Mouse (Mus musculus) neural tube, embryonic 14.5 days (tissue): Measurements from ENCODE around the gene Clspn. TPM values are rescaled to one million over a fixed set of nuclear protein-coding genes. Genes with fewer than 3 reads are reported as not detected.

Experiments used
- ATAC-seq: fragments of 200-750 bp; cut with Nextera tagmentation; 2 replicates; pipeline ENCODE4 v1.8.0; 2017; ENCODE audit warnings: low read depth, mild to moderate bottlenecking, moderate TSS enrichment, moderate library complexity
- H3K27ac ChIP-seq: fragments of 300-500 bp; sonication (generic); 2 replicates; pipeline ENCODE4 v1.5.1; 2014; ENCODE audit warnings: low read depth, mild to moderate bottlenecking, control low read depth, low read length, moderate library complexity, mixed read lengths
- H3K27me3 ChIP-seq: fragments of 300-500 bp; sonication (generic); 2 replicates; pipeline ENCODE4 v1.6.1; 2014; ENCODE audit warnings: low read length; ENCODE audit not compliant: control insufficient read depth, insufficient read depth
- H3K36me3 ChIP-seq: fragments of 300-500 bp; sonication (generic); 2 replicates; pipeline ENCODE4 v1.6.1; 2014; ENCODE audit warnings: low read length, mixed read lengths; ENCODE audit not compliant: control insufficient read depth, insufficient read depth
- H3K4me1 ChIP-seq: fragments of 300-500 bp; sonication (generic); 2 replicates; pipeline ENCODE4 v1.6.1; 2014; ENCODE audit warnings: low read length; ENCODE audit not compliant: control insufficient read depth, insufficient read depth
- H3K4me2 ChIP-seq: fragments of 300-500 bp; sonication (generic); 2 replicates; pipeline ENCODE4 v1.6.1; 2014; ENCODE audit warnings: mild to moderate bottlenecking, low read depth, low read length, control low read depth
- H3K4me3 ChIP-seq: fragments of 300-500 bp; sonication (generic); 2 replicates; pipeline ENCODE4 v1.5.1; 2014; ENCODE audit warnings: low read depth, low read length, control low read depth, mixed read lengths
- H3K9ac ChIP-seq: fragments of 300-500 bp; sonication (generic); replicated peaks from 2 replicates; pipeline ENCODE4 v1.6.1; 2014; ENCODE audit warnings: low read depth, mild to moderate bottlenecking, control low read depth, low read length, mixed read lengths
- H3K9me3 ChIP-seq: fragments of 300-500 bp; sonication (generic); 2 replicates; pipeline ENCODE4 v1.6.1; 2016; ENCODE audit warnings: low read length; ENCODE audit not compliant: control insufficient read depth
- WGBS: fragments of 180-500 bp; shearing (Covaris S2); extraction: QIAGEN DNeasy Blood & Tissue Kit; methylation state at CpG from one replicate; pipeline ENCODE4 v1.1.7; 2014; 5-methylcytosine and 5-hydroxymethylcytosine counted together
- polyA plus RNA-seq: library from polyadenylated mRNA; unstranded; fragments of >200 nt; fragmentation: Nextera tagmentation; extraction: Ambion mirVana; gene quantifications from 2 replicates; pipeline ENCODE4 v1.2.1, GENCODE M21; 2014

The Clspn gene
- 3.0 and 3.4 TPM in 2 replicates for polyA plus RNA-seq

DNA sequence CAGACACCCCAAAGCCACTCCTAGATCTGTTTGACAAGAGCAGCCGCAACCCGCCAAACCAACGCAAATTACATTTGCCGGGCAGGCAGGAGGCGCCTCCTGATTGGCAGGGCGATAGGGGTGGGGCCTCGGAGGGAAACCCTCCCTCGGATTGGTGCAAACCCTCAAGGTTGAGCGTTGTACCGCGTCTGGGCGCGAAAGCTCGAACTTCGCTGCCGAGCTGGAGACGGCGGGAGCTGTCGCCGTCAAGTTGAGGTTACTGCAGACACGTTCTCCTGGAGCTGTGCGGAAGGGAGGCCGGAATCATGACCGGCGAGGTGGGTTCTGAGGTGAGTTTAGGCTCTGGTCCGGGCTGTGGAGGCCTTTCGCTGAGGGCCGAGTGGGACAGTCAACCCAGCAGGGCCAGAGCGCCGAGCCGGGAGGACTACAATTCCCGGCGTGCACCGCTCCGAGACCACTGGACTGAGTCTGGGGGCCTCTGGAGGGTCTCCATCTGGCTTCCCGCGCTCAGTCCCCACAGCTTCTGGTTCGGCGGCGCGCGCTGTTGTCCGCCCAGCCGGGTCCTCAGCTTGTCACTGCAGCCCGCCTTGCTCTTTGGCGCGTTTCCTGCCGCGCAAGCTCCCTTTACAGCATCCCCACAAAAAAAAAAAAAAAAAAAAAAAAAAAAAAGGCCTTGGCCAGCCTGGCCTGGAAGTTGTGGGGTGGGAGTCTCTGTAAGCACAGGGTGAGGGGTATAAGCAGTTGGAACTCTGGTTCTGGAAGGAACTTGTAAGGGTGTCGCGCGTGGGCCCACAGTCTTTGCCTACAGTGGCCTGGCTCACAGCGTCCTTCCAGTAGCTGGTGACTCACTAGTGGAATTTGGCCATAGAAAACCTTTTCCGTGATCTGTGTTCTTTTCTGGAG lies at the start of gene Clspn:
TSS of gene Clspn (plus strand) at position 127 of the 903 bp plus-strand sequence.
- H3K4me3 ChIP-seq, result peak within 1 kb of the TSS; percentile 64
- WGBS, result 1% methylated on average over 54 of the region's 54 CpGs

DNA sequence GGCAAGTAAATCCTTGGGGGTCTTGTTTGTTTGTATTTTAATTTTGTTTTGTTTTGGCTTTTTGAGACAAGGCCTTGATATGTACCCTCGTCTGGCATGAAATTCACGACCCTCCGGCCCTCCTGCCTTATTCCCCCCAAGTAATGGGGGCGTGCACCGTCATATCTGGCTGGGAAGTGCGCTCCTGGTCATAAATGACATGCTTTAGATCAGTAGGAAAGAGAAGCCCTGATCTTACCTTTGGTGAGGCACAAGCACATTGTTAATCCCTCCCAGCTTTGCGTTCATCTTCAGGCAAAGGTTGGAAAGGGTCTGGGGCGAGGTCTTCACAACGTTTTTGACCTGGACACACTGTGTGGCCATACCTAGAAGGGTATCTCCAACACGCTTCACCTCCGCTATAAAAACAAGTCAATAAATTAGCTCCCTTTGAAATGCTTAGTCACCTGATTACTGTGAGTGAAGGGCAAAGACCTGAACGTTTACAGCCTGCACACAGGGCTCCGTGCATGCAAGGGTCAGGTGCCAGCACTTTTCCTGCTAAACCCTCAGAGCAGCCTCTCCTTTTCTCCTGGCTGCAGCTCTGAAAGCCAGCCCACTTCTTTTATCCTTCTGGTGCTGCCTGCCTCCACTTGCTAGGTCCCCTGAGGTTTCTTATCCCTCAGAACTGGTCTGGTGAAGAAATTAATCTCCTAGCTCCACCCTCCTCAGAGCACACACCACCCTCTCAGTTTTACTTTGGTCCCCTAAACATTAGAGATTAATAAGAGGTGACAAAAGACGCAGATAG lies 48.4 kb upstream of the Clspn start:
- Histone ChIP-seq H3K9ac (no peak overlapping the region), H3K27me3 (no peaks in the 10 kb centered on the region), H3K4me2 (no peak overlapping the region), H3K4me3 (no peak overlapping the region), H3K9me3 (no peaks in the 10 kb centered on the region), H3K4me1 (no peaks in the 10 kb centered on the region), H3K27ac (no peak overlapping the region), H3K36me3 (peaks cover 67% of the 10 kb centered on the region)
- 71% methylated on average over 14 of the region's 14 CpGs for WGBS
- ATAC-seq, result no peak

More for the DNA sequence above, at the start of gene Clspn:
- 0 out of 2 replicates have a peak, but pooled peaks cover 2% of the 10 kb centered on the region for H3K4me1 ChIP-seq
- no peaks in the 10 kb centered on the region for H3K27me3 ChIP-seq
- H3K4me2 ChIP-seq, result peak within 1 kb of the TSS; percentile 73
- no peaks in the 10 kb centered on the region for H3K36me3 ChIP-seq
- H3K9ac ChIP-seq, result peak within 1 kb of the TSS; percentile 37; the same call in 1 of the 2 replicates
- no peaks in the 10 kb centered on the region for H3K9me3 ChIP-seq
- no peak within 1 kb of the TSS for H3K27ac ChIP-seq
- ATAC-seq, result peak; percentile 99

- Histone ChIP-seq H3K4me1 (no peaks in the 10 kb centered on the region), H3K4me3 (no peak overlapping the region), H3K9ac (no peak overlapping the region), H3K9me3 (no peaks in the 10 kb centered on the region), H3K36me3 (peaks cover 66% of the 10 kb centered on the region), H3K27me3 (no peaks in the 10 kb centered on the region), H3K4me2 (no peak overlapping the region), H3K27ac (no peak overlapping the region)
- 91% methylated on average over 2 of the region's 2 CpGs for WGBS
- ATAC-seq, result no peak
Measured at GRCm38 (mm10) chr4:126509072-126509471, 47.7 kb upstream of the Clspn start.

DNA sequence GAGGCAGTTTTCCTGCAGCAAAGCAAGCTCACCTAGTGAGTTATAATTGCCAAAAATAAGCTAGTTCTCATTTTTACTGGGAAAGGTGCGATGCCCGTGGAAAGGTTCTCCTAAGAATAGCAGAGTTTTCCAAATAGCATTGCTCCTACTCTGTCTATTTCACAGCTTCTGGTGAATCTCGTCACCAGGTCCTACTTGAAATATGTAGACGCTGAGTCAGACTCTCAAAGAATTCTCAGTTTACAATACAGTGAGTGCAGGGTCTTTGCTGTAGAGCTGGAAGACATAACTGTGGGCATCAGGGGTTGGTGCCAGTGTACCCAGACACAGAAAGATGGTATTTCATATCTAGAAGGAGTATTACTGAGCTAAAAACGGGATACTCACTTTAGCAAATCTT lies 45.7 kb upstream of the Clspn start:
- H3K4me1 ChIP-seq, result no peaks in the 10 kb centered on the region
- H3K9me3 ChIP-seq, result no peaks in the 10 kb centered on the region
- peaks cover 54% of the 10 kb centered on the region for H3K36me3 ChIP-seq
- H3K4me2 ChIP-seq, result no peak overlapping the region
- no peak for ATAC-seq
- H3K27ac ChIP-seq, result no peak overlapping the region
- no peak overlapping the region for H3K4me3 ChIP-seq
- WGBS, result 91% methylated on average over 5 of the region's 5 CpGs
- no peak overlapping the region for H3K9ac ChIP-seq
- no peaks in the 10 kb centered on the region for H3K27me3 ChIP-seq

DNA sequence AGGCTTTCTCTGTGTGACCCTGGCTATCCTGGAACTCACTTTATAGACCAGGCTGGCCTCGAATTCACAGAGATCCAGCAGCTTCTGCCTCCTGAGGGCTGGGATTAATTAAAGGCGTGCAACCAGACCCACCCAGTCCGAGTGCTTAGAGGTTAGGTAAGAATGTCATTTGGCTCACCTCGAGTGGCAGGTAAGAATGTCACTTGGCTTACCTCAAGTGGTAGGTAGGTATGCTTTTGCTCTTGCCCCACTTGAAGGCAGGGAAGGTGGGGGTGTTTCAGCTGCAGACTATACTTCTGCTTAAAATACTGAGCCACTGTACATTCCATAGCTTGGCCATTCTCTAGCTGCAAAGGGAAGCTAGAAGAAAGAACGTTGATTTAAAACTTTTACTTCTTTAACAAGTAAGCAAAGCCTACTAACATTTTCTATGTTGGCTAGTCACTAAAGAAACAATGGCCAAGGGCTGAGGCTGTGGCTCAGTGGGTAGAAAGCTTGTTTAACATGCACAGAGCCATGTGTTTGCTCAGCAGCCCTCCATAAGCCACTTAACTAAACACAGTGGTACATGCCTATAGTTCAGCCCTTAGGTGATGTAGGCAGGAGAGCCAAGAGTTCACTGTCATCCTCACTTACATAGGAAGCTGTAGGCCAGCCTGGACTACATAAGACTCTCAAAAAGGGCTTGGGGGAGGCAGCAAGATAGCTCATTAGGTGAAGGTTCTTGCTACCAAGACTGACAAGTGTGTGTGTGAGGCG lies 44.2 kb upstream of the Clspn start:
- no peaks in the 10 kb centered on the region for H3K27me3 ChIP-seq
- no peak for ATAC-seq
- no peak overlapping the region for H3K4me2 ChIP-seq
- peaks cover 52% of the 10 kb centered on the region for H3K36me3 ChIP-seq
- no peak overlapping the region for H3K9ac ChIP-seq
- no peaks in the 10 kb centered on the region for H3K4me1 ChIP-seq
- 88% methylated on average over 6 of the region's 6 CpGs for WGBS
- no peak overlapping the region for H3K4me3 ChIP-seq
- H3K9me3 ChIP-seq, result no peaks in the 10 kb centered on the region
- no peak overlapping the region for H3K27ac ChIP-seq

GRCm38 (mm10) chr4:126526164-126526563 lies 30.6 kb upstream of the Clspn start:
- Histone ChIP-seq H3K9ac (no peak overlapping the region), H3K4me1 (no peaks in the 10 kb centered on the region; the same call in 1 of the 2 replicates), H3K36me3 (no peaks in the 10 kb centered on the region), H3K9me3 (no peaks in the 10 kb centered on the region), H3K4me3 (no peak overlapping the region), H3K4me2 (no peak overlapping the region), H3K27me3 (no peaks in the 10 kb centered on the region), H3K27ac (no peak overlapping the region)
- 94% methylated on average over 3 of the region's 3 CpGs for WGBS
- no peak for ATAC-seq

DNA sequence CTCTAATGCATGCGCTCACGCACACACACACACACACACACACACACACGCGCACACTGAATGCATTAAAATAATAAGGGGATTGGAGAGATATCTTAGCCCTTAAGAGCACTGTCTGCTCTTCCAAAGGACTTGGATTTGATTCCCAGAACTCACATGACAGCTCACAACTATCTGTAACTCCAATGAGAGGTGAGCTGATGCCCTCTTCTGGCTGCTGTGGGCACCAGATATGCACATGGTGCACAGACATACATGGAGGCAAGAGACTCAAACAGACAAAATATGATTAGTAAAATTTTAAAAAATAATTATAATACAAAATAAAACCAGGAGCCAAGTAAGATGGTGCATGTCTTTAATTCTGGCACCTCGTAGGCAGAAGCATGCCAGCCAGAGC lies 29.9 kb upstream of the Clspn start:
- no peak for ATAC-seq
- Histone ChIP-seq H3K4me2 (no peak overlapping the region), H3K9me3 (no peaks in the 10 kb centered on the region), H3K27me3 (no peaks in the 10 kb centered on the region), H3K9ac (no peak overlapping the region), H3K4me1 (peaks cover 5% of the 10 kb centered on the region), H3K4me3 (no peak overlapping the region), H3K36me3 (no peaks in the 10 kb centered on the region), H3K27ac (no peak overlapping the region)
- 96% methylated on average over 5 of the region's 5 CpGs for WGBS

DNA sequence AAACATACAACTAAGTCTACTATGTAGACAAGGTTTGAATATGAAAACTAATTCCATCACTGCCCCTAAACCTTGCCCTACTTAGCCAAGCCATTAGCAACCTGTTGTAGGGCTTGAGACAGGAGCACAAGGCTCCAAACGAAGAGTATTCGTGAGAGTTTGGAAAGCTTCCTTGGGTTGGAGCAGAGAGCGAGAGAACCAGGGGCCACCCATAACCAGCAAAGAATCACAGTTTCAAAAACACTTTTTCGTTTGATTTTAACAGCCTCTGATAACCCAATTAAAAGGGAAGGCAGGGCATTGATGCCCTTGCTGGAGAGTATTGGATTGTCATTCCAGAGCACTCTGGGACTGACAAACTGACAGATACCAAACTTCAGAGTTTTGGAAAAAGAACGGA lies 24.4 kb upstream of the Clspn start:
- no peak for ATAC-seq
- H3K27ac ChIP-seq, result no peak overlapping the region; the same call in 1 of the 2 replicates
- peak overlapping the region; percentile 85 for H3K4me2 ChIP-seq
- H3K4me3 ChIP-seq, result peak overlapping the region; percentile 99
- H3K4me1 ChIP-seq, result peaks cover 12% of the 10 kb centered on the region
- no peaks in the 10 kb centered on the region for H3K36me3 ChIP-seq
- no peaks in the 10 kb centered on the region for H3K27me3 ChIP-seq
- 32% methylated on average over 5 of the region's 5 CpGs for WGBS
- H3K9me3 ChIP-seq, result no peaks in the 10 kb centered on the region
- H3K9ac ChIP-seq, result peak overlapping the region; percentile 96
